In the genomic region with DNA sequence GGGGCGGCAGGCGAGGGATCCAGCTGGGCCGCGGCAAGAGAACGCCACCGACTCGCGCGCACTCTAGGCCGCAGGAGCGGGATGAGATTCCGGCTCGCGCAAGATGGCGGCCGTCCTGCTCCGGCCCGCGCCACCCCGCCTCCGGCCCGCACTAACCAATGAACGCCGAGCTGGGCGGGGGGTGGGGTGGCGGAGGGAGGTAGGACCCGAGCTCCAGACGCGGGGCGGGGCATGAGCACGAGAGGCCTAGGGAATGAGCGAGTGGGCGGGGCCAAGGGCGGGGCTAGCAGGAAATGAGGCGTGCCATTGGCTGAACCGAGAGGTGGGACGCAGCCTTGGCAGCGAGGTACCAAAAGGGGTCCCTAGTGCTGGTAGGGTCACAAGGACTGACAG, we compare ENCODE assay signal across 8 mouse cellular contexts. TPM values are rescaled to one million over a fixed set of nuclear protein-coding genes. Genes with fewer than 3 reads are reported as not detected.
DNase-seq lines count a peak whose midpoint lies in the region; ATAC-seq and TF ChIP-seq lines count a peak whose summit lies in the region.

Gene Gm20518 (minus strand): TSS at position 105 of the 393 bp plus-strand sequence.

- no peaks in the 10 kb centered on the region for H3K9me3 ChIP-seq in hindbrain, postnatal 0 days (ENCODE audit: low read length)

- peak; percentile 99 for ATAC-seq in hindbrain, postnatal 0 days
- peak; percentile 96 for ATAC-seq in megakaryocyte, adult 5-6 weeks (ENCODE audit: poor library complexity, severe bottlenecking)

- no peaks in the 10 kb centered on the region for H3K36me3 ChIP-seq in hindbrain, postnatal 0 days (ENCODE audit: insufficient read depth, low read length)

- peak within 1 kb of the TSS; percentile 58 for H3K4me3 ChIP-seq in hindbrain, postnatal 0 days (ENCODE audit: low read length)
- H3K4me3 ChIP-seq in left cerebral cortex, adult 2 months: peak within 1 kb of the TSS; percentile 99

- peak; percentile 97 for DNase-seq in T-cell, adult 2 months (ENCODE audit: low spot score)
- peak; percentile 100 for DNase-seq in cerebellum, postnatal 36 days
- peak; percentile 99 for DNase-seq in gastrocnemius, adult 18-20 months (ENCODE audit: low spot score)
- DNase-seq in hindbrain, postnatal 0 days (ENCODE audit: low spot score): peak; percentile 99
- DNase-seq in left cerebral cortex, adult 2 months (ENCODE audit: extremely low spot score in 1 of 2, low spot score in 2 of 2): peak; percentile 98 to 99
- DNase-seq in right cerebral cortex, adult 2 months (ENCODE audit: low spot score in 2 of 2): peak; percentile 98
- DNase-seq in urinary bladder, postnatal 14 days (ENCODE audit: low spot score): peak; percentile 100

- peak; percentile 31; the same call in 1 of the 2 replicates for TF ChIP-seq CTCF in hindbrain, postnatal 0 days (IDR thresholded peaks at IDR 0.05; ENCODE audit: low read depth)
- no peak for TF ChIP-seq CTCF in left cerebral cortex, adult 2 months (IDR thresholded peaks at IDR 0.05)

- peak within 1 kb of the TSS; percentile 84 for H3K4me2 ChIP-seq in hindbrain, postnatal 0 days (ENCODE audit: low read depth, low read length)

- peaks cover 19% of the 10 kb centered on the region for H3K4me1 ChIP-seq in hindbrain, postnatal 0 days (ENCODE audit: insufficient read depth, low read length)

- intact Hi-C loops in left cerebral cortex, adult 2 months (cut with DNase I): no loop called here

- WGBS in hindbrain, postnatal 0 days: 3% methylated on average over 38 of the region's 38 CpGs

- H3K9ac ChIP-seq in hindbrain, postnatal 0 days (replicated peaks; ENCODE audit: low read length): peak within 1 kb of the TSS; percentile 96

- no peaks in the 10 kb centered on the region for H3K27me3 ChIP-seq in hindbrain, postnatal 0 days (ENCODE audit: insufficient read depth, low read length)

- H3K27ac ChIP-seq in hindbrain, postnatal 0 days: peak within 1 kb of the TSS; percentile 97
- H3K27ac ChIP-seq in left cerebral cortex, adult 2 months: peak within 1 kb of the TSS; percentile 99

RNA-seq across cellular contexts. Expression of gene Gm20518, which starts in this region (rescaled TPM):
- total RNA-seq in gastrocnemius, adult 18-20 months (2021): under 1 TPM; 0.05 to 0.09 TPM
- 0.42 and 1.3 TPM in 2 replicates for total RNA-seq in hindbrain, postnatal 0 days (2014; rRNA removed)
- polyA plus RNA-seq in hindbrain, postnatal 0 days (2015; fragmentation: Nextera tagmentation; extraction: Ambion mirVana): 0.11 and 0.20 TPM in 2 replicates
- 1 to 10 TPM; 2.3 to 3.2 TPM for total RNA-seq in left cerebral cortex, adult 2 months (2021)
- 0.27 and 0.96 TPM in 2 replicates for total RNA-seq in megakaryocyte, adult 5-6 weeks (2015)
- 0.04 and 0.37 TPM in 2 replicates for total RNA-seq in megakaryocyte, adult 5-6 weeks (2017)

Comparison
In these comparisons a context has a peak if more than half of its experiments do, and no peak if none do; other contexts are left out.
1. Peak in every context shown above with its lines: DNase-seq, ATAC-seq, H3K4me3 ChIP-seq and H3K27ac ChIP-seq.
2. Peak in DNase-seq in gastrocnemius, adult 18-20 months; RNA of the gene not detected or under 1 TPM.
3. Peak in ATAC-seq in megakaryocyte, adult 5-6 weeks; RNA of the gene not detected or under 1 TPM.